Mouse (Mus musculus) neural tube, embryonic 15.5 days (tissue): ENCODE measurements around the gene Mad1l1. TPM values are rescaled to one million over a fixed set of nuclear protein-coding genes. Genes with fewer than 3 reads are reported as not detected.
A peak's percentile ranks its signal among the peaks of the same experiment; 100 is the strongest.
"Not testable (repeated sequence)": the region's sequence is repeated elsewhere in the genome, so short reads cannot be mapped to it uniquely, and the experiment has no call there.

Experiments
- ATAC-seq: fragments of 200-750 bp; cut with Nextera tagmentation; 2 replicates; pipeline ENCODE4 v1.8.0; 2017; ENCODE audit warnings: mild to moderate bottlenecking, moderate TSS enrichment, moderate library complexity; ENCODE audit not compliant: low FRiP score
- H3K27ac ChIP-seq: fragments of 300-500 bp; sonication (generic); replicated peaks from 2 replicates; pipeline ENCODE4 v1.5.1; 2015; ENCODE audit warnings: mild to moderate bottlenecking, inconsistent platforms
- H3K27me3 ChIP-seq: fragments of 300-500 bp; sonication (generic); replicated peaks from 2 replicates; pipeline ENCODE4 v1.6.1; 2015; ENCODE audit warnings: inconsistent platforms
- H3K36me3 ChIP-seq: fragments of 300-500 bp; sonication (generic); 2 replicates; pipeline ENCODE4 v1.6.1; 2015; ENCODE audit warnings: inconsistent platforms
- H3K4me1 ChIP-seq: fragments of 300-500 bp; sonication (generic); 2 replicates; pipeline ENCODE4 v1.6.1; 2015; ENCODE audit warnings: inconsistent platforms
- H3K4me2 ChIP-seq: fragments of 300-500 bp; sonication (generic); 2 replicates; pipeline ENCODE4 v1.6.1; 2015; ENCODE audit warnings: inconsistent platforms, mild to moderate bottlenecking, moderate library complexity
- H3K4me3 ChIP-seq: fragments of 300-500 bp; sonication (generic); replicated peaks from 2 replicates; pipeline ENCODE4 v1.5.1; 2015; ENCODE audit warnings: mild to moderate bottlenecking, inconsistent platforms
- H3K9ac ChIP-seq: fragments of 300-500 bp; sonication (generic); replicated peaks from 2 replicates; pipeline ENCODE4 v1.6.1; 2015; ENCODE audit warnings: mild to moderate bottlenecking, inconsistent platforms
- H3K9me3 ChIP-seq: fragments of 300-500 bp; sonication (generic); replicated peaks from 2 replicates; pipeline ENCODE4 v1.6.1; 2016; ENCODE audit warnings: inconsistent platforms
- WGBS: fragments of 180-500 bp; shearing (Covaris S2); methylation state at CpG from one replicate; pipeline ENCODE4 v1.1.7; 2015; ENCODE audit warnings: mixed read lengths; 5-methylcytosine and 5-hydroxymethylcytosine counted together
- polyA plus RNA-seq: library from polyadenylated mRNA; unstranded; fragments of >200 nt; fragmentation: Nextera tagmentation; extraction: Ambion mirVana; gene quantifications from 2 replicates; pipeline ENCODE4 v1.2.1, GENCODE M21; 2015

The Mad1l1 gene
- polyA plus RNA-seq, 1 experiment from 2014 or later = 29.6 TPM

- no peaks in the 10 kb centered on the region for H3K27me3 ChIP-seq
- H3K4me2 ChIP-seq = no peak overlapping the region
- no peak for ATAC-seq
- no peak overlapping the region for H3K4me3 ChIP-seq
- H3K36me3 ChIP-seq = no peaks in the 10 kb centered on the region
- H3K27ac ChIP-seq = no peak overlapping the region
- WGBS = 87% methylated on average over 7 of the region's 7 CpGs
- no peaks in the 10 kb centered on the region for H3K9me3 ChIP-seq
- H3K9ac ChIP-seq = no peak overlapping the region
- peaks cover 21% of the 10 kb centered on the region for H3K4me1 ChIP-seq
Measured at GRCm38 (mm10) chr5:140009083-140009655, 312.2 kb downstream of the Mad1l1 start.

GRCm38 (mm10) chr5:140008523-140008806 is 312.9 kb downstream of the Mad1l1 start:
- H3K4me1 ChIP-seq = peaks cover 15% of the 10 kb centered on the region; the same call in 1 of the 2 replicates
- no peaks in the 10 kb centered on the region for H3K27me3 ChIP-seq
- H3K4me2 ChIP-seq = no peak overlapping the region
- no peak for ATAC-seq
- H3K36me3 ChIP-seq = no peaks in the 10 kb centered on the region
- WGBS = 81% methylated on average over 5 of the region's 5 CpGs
- no peak overlapping the region for H3K9ac ChIP-seq
- no peaks in the 10 kb centered on the region for H3K9me3 ChIP-seq
- H3K4me3 ChIP-seq = no peak overlapping the region
- no peak overlapping the region for H3K27ac ChIP-seq

GRCm38 (mm10) chr5:140007656-140008522 is 313.5 kb downstream of the Mad1l1 start:
- no peak overlapping the region for H3K4me3 ChIP-seq

GRCm38 (mm10) chr5:140006861-140007260 is 314.5 kb downstream of the Mad1l1 start:
- no peak overlapping the region for H3K9ac ChIP-seq
- ATAC-seq = no peak

More at GRCm38 (mm10) chr5:140007656-140008522, 313.5 kb downstream of the Mad1l1 start:
- ATAC-seq = no peak
- Histone ChIP-seq H3K27ac (no peak overlapping the region), H3K4me1 (peaks cover 9% of the 10 kb centered on the region; the same call in 1 of the 2 replicates), H3K36me3 (no peaks in the 10 kb centered on the region), H3K27me3 (no peaks in the 10 kb centered on the region), H3K9me3 (no peaks in the 10 kb centered on the region), H3K9ac (no peak overlapping the region), H3K4me2 (no peak overlapping the region)
- 49% methylated on average over 9 of the region's 9 CpGs for WGBS

GRCm38 (mm10) chr5:140002541-140002940 is 318.8 kb downstream of the Mad1l1 start:
- Histone ChIP-seq H3K36me3 (no peaks in the 10 kb centered on the region), H3K27ac (no peak overlapping the region), H3K9ac (no peak overlapping the region), H3K4me3 (no peak overlapping the region), H3K4me2 (no peak overlapping the region), H3K27me3 (no peaks in the 10 kb centered on the region), H3K4me1 (peaks cover 22% of the 10 kb centered on the region), H3K9me3 (no peaks in the 10 kb centered on the region)
- ATAC-seq = no peak
- 36% methylated on average over 3 of the region's 3 CpGs for WGBS

More at GRCm38 (mm10) chr5:140006861-140007260, 314.5 kb downstream of the Mad1l1 start:
- 64% methylated on average over 8 of the region's 8 CpGs for WGBS
- Histone ChIP-seq H3K9me3 (no peaks in the 10 kb centered on the region), H3K4me1 (peaks cover 7% of the 10 kb centered on the region; the same call in 1 of the 2 replicates), H3K27ac (no peak overlapping the region), H3K4me2 (no peak overlapping the region), H3K4me3 (no peak overlapping the region), H3K36me3 (no peaks in the 10 kb centered on the region), H3K27me3 (no peaks in the 10 kb centered on the region)

GRCm38 (mm10) chr5:139998916-139999315 is 322.4 kb downstream of the Mad1l1 start:
- H3K27me3 ChIP-seq = no peaks in the 10 kb centered on the region
- no peaks in the 10 kb centered on the region for H3K36me3 ChIP-seq
- 0 out of 2 replicates have a peak overlapping the region, but pooled peaks have one; percentile 28 for H3K27ac ChIP-seq
- no peak for ATAC-seq
- no peaks in the 10 kb centered on the region for H3K9me3 ChIP-seq
- WGBS = 22% methylated on average over 6 of the region's 6 CpGs
- H3K4me2 ChIP-seq = no peak overlapping the region
- H3K4me1 ChIP-seq = peaks cover 18% of the 10 kb centered on the region
- H3K9ac ChIP-seq = no peak overlapping the region
- no peak overlapping the region for H3K4me3 ChIP-seq

- H3K36me3 ChIP-seq, H3K9me3 ChIP-seq, H3K4me3 ChIP-seq, H3K27me3 ChIP-seq, H3K9ac ChIP-seq, H3K27ac ChIP-seq, H3K4me2 ChIP-seq: not testable (repeated sequence)
- peak; percentile 57 for ATAC-seq
- peaks cover 18% of the 10 kb centered on the region for H3K4me1 ChIP-seq
- 42% methylated on average over 12 of the region's 12 CpGs for WGBS
Measured at GRCm38 (mm10) chr5:139998321-139998720, 323.0 kb downstream of the Mad1l1 start.

GRCm38 (mm10) chr5:139991531-139991930 is 329.8 kb downstream of the Mad1l1 start:
- 91% methylated on average over 3 of the region's 3 CpGs for WGBS
- no peaks in the 10 kb centered on the region for H3K4me1 ChIP-seq
- no peak overlapping the region for H3K27ac ChIP-seq
- H3K4me3 ChIP-seq = no peak overlapping the region
- H3K36me3 ChIP-seq = no peaks in the 10 kb centered on the region
- H3K4me2 ChIP-seq = no peak overlapping the region
- no peak overlapping the region for H3K9ac ChIP-seq
- no peak for ATAC-seq
- no peaks in the 10 kb centered on the region for H3K27me3 ChIP-seq
- peaks cover 20% of the 10 kb centered on the region for H3K9me3 ChIP-seq

- WGBS = 43% methylated on average over 18 of the region's 18 CpGs
- Histone ChIP-seq H3K4me2 (no peak overlapping the region), H3K27ac (no peak overlapping the region), H3K9ac (no peak overlapping the region), H3K4me3 (no peak overlapping the region), H3K4me1 (no peaks in the 10 kb centered on the region), H3K36me3 (no peaks in the 10 kb centered on the region), H3K27me3 (no peaks in the 10 kb centered on the region), H3K9me3 (peaks cover 12% of the 10 kb centered on the region; the same call in 1 of the 2 replicates)
- no peak for ATAC-seq
Measured at GRCm38 (mm10) chr5:139985073-139985746, 336.1 kb downstream of the Mad1l1 start.

- H3K27ac ChIP-seq = no peak overlapping the region
- ATAC-seq = no peak
- no peak overlapping the region for H3K9ac ChIP-seq
- no peaks in the 10 kb centered on the region for H3K36me3 ChIP-seq
- no peaks in the 10 kb centered on the region for H3K9me3 ChIP-seq
- no peak overlapping the region for H3K4me2 ChIP-seq
- no peaks in the 10 kb centered on the region for H3K27me3 ChIP-seq
- peaks cover 10% of the 10 kb centered on the region for H3K4me1 ChIP-seq
- H3K4me3 ChIP-seq = no peak overlapping the region
- WGBS = 92% methylated on average over 1 of the region's 1 CpGs
Measured at GRCm38 (mm10) chr5:139981976-139982375, 339.4 kb downstream of the Mad1l1 start.

GRCm38 (mm10) chr5:139979371-139979770 is 342.0 kb downstream of the Mad1l1 start:
- Histone ChIP-seq H3K9ac (no peak overlapping the region), H3K9me3 (no peaks in the 10 kb centered on the region), H3K4me1 (peaks cover 10% of the 10 kb centered on the region), H3K4me2 (no peak overlapping the region), H3K27me3 (no peaks in the 10 kb centered on the region), H3K36me3 (no peaks in the 10 kb centered on the region), H3K4me3 (no peak overlapping the region), H3K27ac (no peak overlapping the region)
- WGBS = 72% methylated on average over 9 of the region's 9 CpGs
- ATAC-seq = no peak
